Mouse (Mus musculus): Measurements from ENCODE around the gene Tmem120b.

The Tmem120b gene

GRCm38 (mm10) chr5:123139722-123140627 lies 71.8 kb downstream of the Tmem120b start:
- no peak for DNase-seq (ENCODE audit: low spot score in 2 of 2)

- peak; percentile 89 to 93 for DNase-seq (ENCODE audit: low spot score in 2 of 2)
These were observed 72.7 kb downstream of the Tmem120b start for GRCm38 (mm10) chr5:123140694-123141554.

- DNase-seq (ENCODE audit: low spot score in 2 of 2): peak in 1 of 2 experiments; percentile 83
These were observed 73.4 kb downstream of the Tmem120b start for GRCm38 (mm10) chr5:123141555-123142160.

- DNase-seq (ENCODE audit: low spot score in 2 of 2): peak; percentile 69 to 85
These were observed 74.2 kb downstream of the Tmem120b start, which contains the start of gene Setd1b for GRCm38 (mm10) chr5:123142161-123143157. TSS of gene Setd1b (plus strand) at chr5:123142193.

GRCm38 (mm10) chr5:123143251-123143970 lies 75.2 kb downstream of the Tmem120b start:
- no peak for DNase-seq (ENCODE audit: low spot score in 2 of 2)

- DNase-seq (ENCODE audit: low spot score in 2 of 2): no peak
These were observed 75.9 kb downstream of the Tmem120b start for GRCm38 (mm10) chr5:123143971-123144745.

GRCm38 (mm10) chr5:123144746-123145590 lies 76.8 kb downstream of the Tmem120b start:
- peak in 1 of 2 experiments; percentile 66 for DNase-seq (ENCODE audit: low spot score in 2 of 2)

GRCm38 (mm10) chr5:123146357-123146756 lies 78.1 kb downstream of the Tmem120b start:
- no peak for DNase-seq (ENCODE audit: low spot score in 2 of 2)

- peak in 1 of 2 experiments; percentile 62 for DNase-seq (ENCODE audit: low spot score in 2 of 2)
These were observed 79.4 kb downstream of the Tmem120b start for GRCm38 (mm10) chr5:123147569-123147968.

- DNase-seq (ENCODE audit: low spot score in 2 of 2): peak in 1 of 2 experiments; percentile 65
These were observed 80.0 kb downstream of the Tmem120b start for GRCm38 (mm10) chr5:123148073-123148722.

GRCm38 (mm10) chr5:123149451-123150400 lies 81.5 kb downstream of the Tmem120b start:
- peak; percentile 92 to 98 for DNase-seq (ENCODE audit: low spot score in 2 of 2)

GRCm38 (mm10) chr5:123150641-123151040 lies 82.4 kb downstream of the Tmem120b start:
- no peak for DNase-seq (ENCODE audit: low spot score in 2 of 2)

- peak in 1 of 2 experiments; percentile 70 for DNase-seq (ENCODE audit: low spot score in 2 of 2)
These were observed 82.9 kb downstream of the Tmem120b start for GRCm38 (mm10) chr5:123151077-123151476.

GRCm38 (mm10) chr5:123151707-123152362 lies 83.6 kb downstream of the Tmem120b start:
- no peak for DNase-seq (ENCODE audit: low spot score in 2 of 2)

- peak in 1 of 2 experiments; percentile 66 for DNase-seq (ENCODE audit: low spot score in 2 of 2)
These were observed 84.7 kb downstream of the Tmem120b start for GRCm38 (mm10) chr5:123152901-123153300.

GRCm38 (mm10) chr5:123155425-123155824 lies 87.2 kb downstream of the Tmem120b start:
- peak; percentile 79 to 89 for DNase-seq (ENCODE audit: low spot score in 2 of 2)

All from spleen, postnatal 4 days (tissue).